Mouse (Mus musculus): Measurements from ENCODE around the gene Ephb6. TPM values are rescaled to one million over a fixed set of nuclear protein-coding genes. Genes with fewer than 3 reads are reported as not detected.

Ephb6 gene
- polyA plus RNA-seq, 1 experiment from 2014 or later = 7.4 TPM

DNA sequence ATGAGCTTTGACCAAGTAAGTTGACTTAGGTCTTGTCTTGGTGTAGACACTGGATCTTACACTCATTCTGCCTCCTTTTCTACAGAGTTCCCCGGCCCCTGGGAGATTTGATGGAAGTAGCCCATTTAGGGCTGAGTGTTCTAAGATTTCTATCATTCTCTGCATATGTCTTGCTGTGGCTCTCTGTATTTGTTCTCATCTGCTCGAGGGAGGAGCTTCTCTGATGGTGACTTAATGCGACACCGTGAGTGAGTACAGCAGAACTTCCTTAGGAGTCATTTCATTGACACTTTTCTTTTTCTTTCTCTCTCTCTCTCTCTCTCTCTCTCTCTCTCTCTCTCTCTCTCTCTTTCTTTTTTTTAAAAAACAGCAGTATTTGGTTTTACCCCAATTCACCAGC, 38.3 kb upstream of the Ephb6 start:
- Histone ChIP-seq H3K4me1 (ENCODE audit: control insufficient read depth, insufficient read depth, low read length) (no peaks in the 10 kb centered on the region), H3K36me3 (ENCODE audit: control insufficient read depth, insufficient read depth, low read length) (no peaks in the 10 kb centered on the region), H3K27me3 (replicated peaks; ENCODE audit: control insufficient read depth, insufficient read depth, low read length) (no peaks in the 10 kb centered on the region), H3K4me3 (ENCODE audit: low read length) (no peak overlapping the region), H3K27ac (ENCODE audit: low read length) (no peak overlapping the region), H3K9me3 (ENCODE audit: control insufficient read depth, low read length) (no peaks in the 10 kb centered on the region), H3K9ac (ENCODE audit: low read depth, low read length) (no peak overlapping the region), H3K4me2 (ENCODE audit: low read depth, low read length) (no peak overlapping the region)
- WGBS = 83% methylated on average over 4 of the region's 4 CpGs
- no peak for ATAC-seq

DNA sequence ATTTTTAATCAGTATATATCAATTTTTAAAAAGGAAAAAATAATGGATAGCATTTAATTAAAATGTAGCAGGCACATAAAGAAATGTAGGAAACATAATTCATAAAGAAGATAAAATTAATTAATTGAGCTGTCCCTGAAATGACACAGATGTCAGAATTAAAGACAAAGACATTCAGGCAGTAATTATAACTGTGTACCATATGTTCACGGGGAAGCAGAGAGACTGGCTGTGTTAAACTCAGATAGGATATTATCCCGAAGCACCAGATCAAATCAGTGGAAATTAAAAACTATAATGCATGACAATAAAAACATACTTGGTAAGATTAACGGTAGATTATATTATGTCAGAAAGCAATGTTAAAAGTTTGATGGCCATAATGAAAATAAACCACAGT, 36.2 kb upstream of the Ephb6 start:
- Histone ChIP-seq H3K9me3 (ENCODE audit: control insufficient read depth, low read length) (no peaks in the 10 kb centered on the region), H3K4me2 (ENCODE audit: low read depth, low read length) (no peak overlapping the region), H3K27me3 (replicated peaks; ENCODE audit: control insufficient read depth, insufficient read depth, low read length) (no peaks in the 10 kb centered on the region), H3K4me3 (ENCODE audit: low read length) (no peak overlapping the region), H3K9ac (ENCODE audit: low read depth, low read length) (no peak overlapping the region), H3K36me3 (ENCODE audit: control insufficient read depth, insufficient read depth, low read length) (no peaks in the 10 kb centered on the region), H3K4me1 (ENCODE audit: control insufficient read depth, insufficient read depth, low read length) (no peaks in the 10 kb centered on the region), H3K27ac (ENCODE audit: low read length) (no peak overlapping the region)
- no peak for ATAC-seq
- WGBS = 80% methylated on average over 3 of the region's 3 CpGs

DNA sequence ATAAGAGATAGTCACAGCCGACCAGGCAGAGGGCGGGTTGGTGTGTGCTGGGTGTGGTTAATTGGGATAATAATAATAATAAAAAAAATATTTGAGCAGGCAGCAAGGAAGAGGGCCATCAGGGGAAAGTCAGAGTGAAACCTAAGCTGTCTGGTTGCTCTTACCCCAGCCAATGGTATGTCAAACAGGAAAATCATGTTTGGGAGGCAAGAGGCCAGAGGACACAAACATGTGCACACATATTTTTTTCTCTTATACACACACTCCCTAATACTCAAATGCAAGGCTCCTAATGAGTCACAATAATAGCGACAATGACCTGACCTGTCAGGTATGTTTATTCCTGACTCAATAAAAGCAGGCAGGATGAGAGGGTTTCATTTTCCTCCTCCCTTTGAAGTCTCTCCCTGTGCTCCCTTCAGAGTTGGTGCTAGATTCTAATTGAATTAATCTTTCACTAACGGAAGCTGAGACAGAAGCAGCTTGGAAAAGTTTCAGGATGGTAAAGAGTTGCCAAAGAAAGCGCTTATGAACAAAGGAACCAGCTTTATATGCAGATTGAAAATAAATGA, 28.7 kb upstream of the Ephb6 start:
- 45% methylated on average over 5 of the region's 5 CpGs for WGBS
- Histone ChIP-seq H3K27ac (ENCODE audit: low read length) (no peak overlapping the region), H3K4me2 (ENCODE audit: low read depth, low read length) (no peak overlapping the region), H3K36me3 (ENCODE audit: control insufficient read depth, insufficient read depth, low read length) (no peaks in the 10 kb centered on the region), H3K9me3 (ENCODE audit: control insufficient read depth, low read length) (no peaks in the 10 kb centered on the region), H3K27me3 (replicated peaks; ENCODE audit: control insufficient read depth, insufficient read depth, low read length) (no peaks in the 10 kb centered on the region), H3K4me1 (ENCODE audit: control insufficient read depth, insufficient read depth, low read length) (no peaks in the 10 kb centered on the region), H3K4me3 (ENCODE audit: low read length) (no peak overlapping the region), H3K9ac (ENCODE audit: low read depth, low read length) (no peak overlapping the region)
- ATAC-seq = 0 out of 2 replicates have a peak, but pooled peaks have one; percentile 18

DNA sequence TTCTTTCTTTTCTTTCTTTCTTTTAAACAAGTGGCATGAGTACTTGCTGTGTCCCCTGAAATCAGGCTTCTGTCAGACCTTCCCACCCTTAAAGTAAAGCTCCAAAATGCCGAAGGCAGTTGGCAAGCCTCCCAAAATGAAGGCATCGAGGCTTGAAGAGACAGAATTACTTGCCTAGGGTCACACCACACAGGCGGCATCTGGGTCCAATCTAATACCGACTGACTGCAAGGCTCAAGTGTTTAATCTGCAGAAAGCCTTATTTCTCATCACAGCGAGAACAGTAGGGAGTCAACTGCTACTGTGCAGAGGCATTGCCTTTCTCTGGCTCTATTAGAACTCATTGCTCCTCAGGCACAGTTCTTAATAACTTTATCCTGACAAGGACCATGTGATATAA, 28.0 kb upstream of the Ephb6 start:
- H3K27ac ChIP-seq (ENCODE audit: low read length) = no peak overlapping the region
- no peaks in the 10 kb centered on the region for H3K9me3 ChIP-seq (ENCODE audit: control insufficient read depth, low read length)
- no peaks in the 10 kb centered on the region for H3K27me3 ChIP-seq (replicated peaks; ENCODE audit: control insufficient read depth, insufficient read depth, low read length)
- 67% methylated on average over 5 of the region's 5 CpGs for WGBS
- no peak overlapping the region for H3K4me3 ChIP-seq (ENCODE audit: low read length)
- no peak overlapping the region for H3K4me2 ChIP-seq (ENCODE audit: low read depth, low read length)
- no peak overlapping the region for H3K9ac ChIP-seq (ENCODE audit: low read depth, low read length)
- no peaks in the 10 kb centered on the region for H3K4me1 ChIP-seq (ENCODE audit: control insufficient read depth, insufficient read depth, low read length)
- H3K36me3 ChIP-seq (ENCODE audit: control insufficient read depth, insufficient read depth, low read length) = no peaks in the 10 kb centered on the region
- ATAC-seq = no peak

DNA sequence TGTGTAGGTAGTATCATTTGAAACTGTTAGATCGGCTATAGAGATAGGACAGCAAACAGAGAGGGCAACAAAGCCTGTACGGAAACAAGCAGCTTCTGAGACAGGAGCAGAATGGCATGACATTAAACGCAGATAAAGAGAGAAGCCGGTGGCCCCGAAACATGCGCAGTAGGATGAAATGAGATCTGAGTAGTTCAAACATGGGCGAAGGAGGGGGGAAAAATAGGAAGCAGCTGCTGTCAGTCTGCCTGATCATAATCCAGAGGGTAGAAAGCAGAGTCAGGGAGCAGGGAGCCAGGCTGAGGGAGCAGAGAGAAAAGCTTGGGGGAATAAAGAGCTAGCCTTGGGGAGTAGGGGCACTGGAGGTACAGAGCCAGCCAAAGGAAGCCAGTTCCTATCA, 24.0 kb upstream of the Ephb6 start:
- Histone ChIP-seq H3K27me3 (replicated peaks; ENCODE audit: control insufficient read depth, insufficient read depth, low read length) (no peaks in the 10 kb centered on the region), H3K4me2 (ENCODE audit: low read depth, low read length) (no peak overlapping the region), H3K9ac (ENCODE audit: low read depth, low read length) (no peak overlapping the region), H3K9me3 (ENCODE audit: control insufficient read depth, low read length) (no peaks in the 10 kb centered on the region), H3K4me1 (ENCODE audit: control insufficient read depth, insufficient read depth, low read length) (no peaks in the 10 kb centered on the region), H3K4me3 (ENCODE audit: low read length) (no peak overlapping the region), H3K36me3 (ENCODE audit: control insufficient read depth, insufficient read depth, low read length) (no peaks in the 10 kb centered on the region), H3K27ac (ENCODE audit: low read length) (no peak overlapping the region)
- no peak for ATAC-seq
- WGBS = 59% methylated on average over 7 of the region's 7 CpGs

DNA sequence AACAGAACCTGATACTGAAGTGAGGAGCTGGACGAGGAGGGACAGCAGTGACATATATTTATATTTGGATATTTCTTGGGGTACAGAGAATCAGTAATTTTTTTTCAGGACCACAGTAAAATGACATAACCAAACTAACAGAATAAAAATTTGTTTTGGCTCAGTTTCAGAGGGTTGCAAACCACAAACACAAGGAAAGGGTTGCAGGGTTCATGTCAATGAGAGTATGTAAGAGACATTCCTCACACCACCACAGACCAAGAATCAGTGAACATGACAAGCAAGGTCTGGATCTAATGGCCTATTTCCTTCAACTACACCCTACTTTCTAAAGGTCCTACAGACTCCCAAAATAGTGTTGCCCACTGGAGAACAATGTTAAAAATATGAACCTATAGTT, 23.1 kb upstream of the Ephb6 start:
- H3K4me3 ChIP-seq (ENCODE audit: low read length) = no peak overlapping the region
- 81% methylated on average over 1 of the region's 1 CpGs for WGBS
- H3K9me3 ChIP-seq (ENCODE audit: control insufficient read depth, low read length) = no peaks in the 10 kb centered on the region
- no peaks in the 10 kb centered on the region for H3K36me3 ChIP-seq (ENCODE audit: control insufficient read depth, insufficient read depth, low read length)
- H3K4me2 ChIP-seq (ENCODE audit: low read depth, low read length) = no peak overlapping the region
- no peak for ATAC-seq
- H3K27ac ChIP-seq (ENCODE audit: low read length) = no peak overlapping the region
- no peaks in the 10 kb centered on the region for H3K4me1 ChIP-seq (ENCODE audit: control insufficient read depth, insufficient read depth, low read length)
- H3K27me3 ChIP-seq (replicated peaks; ENCODE audit: control insufficient read depth, insufficient read depth, low read length) = no peaks in the 10 kb centered on the region
- H3K9ac ChIP-seq (ENCODE audit: low read depth, low read length) = no peak overlapping the region

DNA sequence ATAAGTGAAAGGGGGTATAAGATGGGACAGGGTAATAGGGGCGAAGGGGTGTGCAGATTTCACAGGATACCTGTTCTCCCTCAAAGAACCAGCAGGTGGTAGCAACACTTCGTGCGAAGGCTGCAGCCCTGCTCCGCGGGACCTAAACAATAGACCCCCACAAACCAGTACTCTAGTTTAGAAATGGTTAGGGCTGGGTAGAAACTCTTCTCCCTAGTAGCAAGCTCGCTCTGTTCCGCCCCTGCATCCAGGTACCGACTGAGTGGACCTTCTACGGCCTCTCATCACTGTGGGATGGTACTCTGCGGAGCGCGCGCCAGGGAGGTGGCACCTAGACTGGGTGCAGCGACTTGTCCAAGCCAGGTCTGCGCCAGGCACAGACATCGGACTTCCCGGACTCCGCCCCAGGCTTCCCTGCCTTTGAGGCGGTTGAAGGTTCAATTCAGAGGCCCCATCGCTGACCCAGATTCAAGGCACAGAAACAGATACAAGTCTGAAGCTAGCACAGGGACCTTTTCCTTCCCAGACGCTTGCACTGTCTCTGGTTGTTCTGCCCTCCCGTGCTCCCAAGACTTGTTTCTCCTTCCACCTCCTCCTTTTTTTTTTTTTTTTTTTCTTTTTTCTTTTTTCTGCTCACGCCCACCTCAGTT, 756 bp upstream of the Ephb6 start:
- Histone ChIP-seq H3K4me1 (ENCODE audit: control insufficient read depth, insufficient read depth, low read length) (peaks cover 5% of the 10 kb centered on the region; the same call in 1 of the 2 replicates), H3K4me3 (ENCODE audit: low read length) (peak overlapping the region; percentile 78), H3K36me3 (ENCODE audit: control insufficient read depth, insufficient read depth, low read length) (no peaks in the 10 kb centered on the region), H3K9ac (ENCODE audit: low read depth, low read length) (peak overlapping the region; percentile 83), H3K27me3 (replicated peaks; ENCODE audit: control insufficient read depth, insufficient read depth, low read length) (peaks cover 3% of the 10 kb centered on the region; the same call in 1 of the 2 replicates), H3K9me3 (ENCODE audit: control insufficient read depth, low read length) (no peaks in the 10 kb centered on the region), H3K27ac (ENCODE audit: low read length) (peak overlapping the region; percentile 84), H3K4me2 (ENCODE audit: low read depth, low read length) (peak overlapping the region; percentile 96)
- WGBS = under 1% methylated on average over 23 of the region's 23 CpGs
- peak; percentile 76 for ATAC-seq

DNA sequence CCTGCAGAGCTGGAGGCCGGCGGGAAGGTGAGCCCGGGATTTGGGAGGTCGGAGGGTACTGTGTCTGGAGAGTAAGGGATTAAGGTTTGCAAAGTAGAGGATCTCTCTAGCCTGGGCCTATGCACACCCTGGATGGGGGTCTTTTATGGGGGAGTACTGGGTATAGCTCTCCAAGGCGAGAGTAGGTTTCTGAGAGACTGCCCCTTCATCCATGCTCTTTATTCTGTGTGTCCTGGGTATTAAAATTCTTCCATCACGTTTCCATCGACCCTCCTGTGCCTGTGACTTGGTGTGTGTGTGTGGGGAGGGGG, 467 bp downstream of the Ephb6 start:
- Histone ChIP-seq H3K9ac (ENCODE audit: low read depth, low read length) (peak overlapping the region; percentile 83), H3K4me2 (ENCODE audit: low read depth, low read length) (peak overlapping the region; percentile 96), H3K9me3 (ENCODE audit: control insufficient read depth, low read length) (no peaks in the 10 kb centered on the region), H3K27ac (ENCODE audit: low read length) (no peak overlapping the region), H3K4me1 (ENCODE audit: control insufficient read depth, insufficient read depth, low read length) (peaks cover 5% of the 10 kb centered on the region; the same call in 1 of the 2 replicates), H3K27me3 (replicated peaks; ENCODE audit: control insufficient read depth, insufficient read depth, low read length) (peaks cover 3% of the 10 kb centered on the region; the same call in 1 of the 2 replicates), H3K4me3 (ENCODE audit: low read length) (peak overlapping the region; percentile 78), H3K36me3 (ENCODE audit: control insufficient read depth, insufficient read depth, low read length) (no peaks in the 10 kb centered on the region)
- WGBS = 2% methylated on average over 7 of the region's 7 CpGs
- no peak for ATAC-seq

DNA sequence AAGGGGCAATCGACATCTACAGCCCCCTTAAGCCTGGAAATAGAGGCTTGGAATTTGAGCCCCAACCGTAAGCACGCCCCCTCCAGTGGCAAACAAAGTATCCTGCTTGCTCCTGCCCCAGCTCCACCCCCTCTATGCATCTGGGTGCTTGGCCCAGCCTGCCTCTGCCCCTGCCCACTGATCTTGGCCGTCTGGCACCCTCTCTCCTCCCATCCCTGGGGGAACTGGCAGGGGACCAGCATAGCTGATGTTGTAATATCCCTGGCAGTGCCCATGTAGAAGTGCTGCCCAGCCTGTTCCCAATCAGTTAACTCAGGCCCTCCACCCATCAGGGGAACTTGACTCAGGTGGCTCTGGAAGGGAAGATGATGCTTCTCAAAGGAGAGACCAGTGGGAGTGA, 932 bp downstream of the Ephb6 start:
- H3K27ac ChIP-seq (ENCODE audit: low read length) = no peak overlapping the region
- WGBS = 23% methylated on average over 4 of the region's 4 CpGs
- H3K9me3 ChIP-seq (ENCODE audit: control insufficient read depth, low read length) = no peaks in the 10 kb centered on the region
- peaks cover 5% of the 10 kb centered on the region; the same call in 1 of the 2 replicates for H3K4me1 ChIP-seq (ENCODE audit: control insufficient read depth, insufficient read depth, low read length)
- H3K36me3 ChIP-seq (ENCODE audit: control insufficient read depth, insufficient read depth, low read length) = no peaks in the 10 kb centered on the region
- ATAC-seq = no peak
- H3K4me2 ChIP-seq (ENCODE audit: low read depth, low read length) = peak overlapping the region; percentile 96; the same call in 1 of the 2 replicates
- H3K4me3 ChIP-seq (ENCODE audit: low read length) = peak overlapping the region; percentile 78; the same call in 1 of the 2 replicates
- H3K27me3 ChIP-seq (replicated peaks; ENCODE audit: control insufficient read depth, insufficient read depth, low read length) = peaks cover 3% of the 10 kb centered on the region; the same call in 1 of the 2 replicates
- peak overlapping the region; percentile 8; the same call in 1 of the 2 replicates for H3K9ac ChIP-seq (ENCODE audit: low read depth, low read length)

Data from intestine, embryonic 16.5 days (tissue).